Mouse (Mus musculus) frontal cortex, postnatal 10 days (tissue): ENCODE measurements at regions not wholly inside any gene's neighbourhood (a gene's known extent, or its start where the extent isn't known, plus 50 kb on each side); places are given as distances from the start of the nearest gene placed in this dataset.

Experiments used
- DNase-seq, 2 experiments: peaks; one replicate each; pipeline ENCODE4 v3.0.0; 2022; ENCODE audit warnings: low spot score in 2 of 2, mixed read lengths in 1 of 2

GRCm38 (mm10) chr16:75487915-75488314 is 97.9 kb downstream of the Lipi start:
- DNase-seq, result no peak

GRCm38 (mm10) chr16:75483878-75484277 is 102.0 kb downstream of the Lipi start:
- no peak for DNase-seq

GRCm38 (mm10) chr16:75465420-75465975 is 120.4 kb downstream of the Lipi start:
- peak in 1 of 2 experiments; percentile 8 for DNase-seq

GRCm38 (mm10) chr16:75462136-75462535 is 123.7 kb downstream of the Lipi start:
- no peak for DNase-seq

GRCm38 (mm10) chr16:75446901-75447514 is 138.9 kb downstream of the Lipi start:
- DNase-seq, result peak in 1 of 2 experiments; percentile 20

GRCm38 (mm10) chr16:75439296-75439695 is 146.6 kb downstream of the Lipi start:
- DNase-seq, result no peak

GRCm38 (mm10) chr16:75433227-75433626 is 152.6 kb downstream of the Lipi start:
- no peak for DNase-seq

GRCm38 (mm10) chr16:75384526-75385222 is 201.2 kb downstream of the Lipi start:
- no peak for DNase-seq

GRCm38 (mm10) chr16:75381191-75381590 is 204.7 kb downstream of the Lipi start:
- no peak for DNase-seq

GRCm38 (mm10) chr16:75369700-75370099 is 216.2 kb downstream of the Lipi start:
- no peak for DNase-seq

- no peak for DNase-seq
Measured at GRCm38 (mm10) chr16:75366727-75367126, 219.1 kb downstream of the Lipi start.

GRCm38 (mm10) chr16:75365361-75365994 is 220.4 kb downstream of the Lipi start:
- DNase-seq, result no peak

- no peak for DNase-seq
Measured at GRCm38 (mm10) chr16:75362095-75362494, 223.8 kb downstream of the Lipi start.

- no peak for DNase-seq
Measured at GRCm38 (mm10) chr16:75360791-75361190, 225.1 kb downstream of the Lipi start.

- no peak for DNase-seq
Measured at GRCm38 (mm10) chr16:75353394-75353793, 232.5 kb downstream of the Lipi start.

GRCm38 (mm10) chr16:75344201-75344927 is 241.5 kb downstream of the Lipi start:
- DNase-seq, result no peak

- no peak for DNase-seq
Measured at GRCm38 (mm10) chr16:75343028-75343901, 242.6 kb downstream of the Lipi start.

GRCm38 (mm10) chr16:75334228-75334627 is 251.6 kb downstream of the Lipi start:
- DNase-seq, result no peak

GRCm38 (mm10) chr16:75333750-75334149 is 252.1 kb downstream of the Lipi start:
- no peak for DNase-seq

GRCm38 (mm10) chr16:75332853-75333252 is 253.0 kb downstream of the Lipi start:
- no peak for DNase-seq

GRCm38 (mm10) chr16:75325296-75325695 is 260.6 kb downstream of the Lipi start:
- no peak for DNase-seq
